Mouse (Mus musculus) heart, adult 2 months (tissue): ENCODE measurements around the gene Tapbp.

Source experiments
- CTCF ChIP-seq: fragments of 200-600 bp; IDR thresholded peaks from 2 replicates; pipeline ENCODE4 v1.8.1; 2022; ENCODE audit warnings: antibody characterized with exemption, mild to moderate bottlenecking, moderate library complexity
- EP300 ChIP-seq: fragments of 200-500 bp; IDR thresholded peaks from 2 replicates; pipeline ENCODE4 v1.6.1; 2011; ENCODE audit warnings: low read depth, low read length, control low read depth; ENCODE audit not compliant: insufficient read depth
- POLR2A ChIP-seq: fragments of 200-500 bp; IDR thresholded peaks from 2 replicates; pipeline ENCODE4 v1.6.1; 2011; ENCODE audit warnings: mild to moderate bottlenecking, low read depth, low read length, control low read depth; ENCODE audit not compliant: insufficient read depth

DNA sequence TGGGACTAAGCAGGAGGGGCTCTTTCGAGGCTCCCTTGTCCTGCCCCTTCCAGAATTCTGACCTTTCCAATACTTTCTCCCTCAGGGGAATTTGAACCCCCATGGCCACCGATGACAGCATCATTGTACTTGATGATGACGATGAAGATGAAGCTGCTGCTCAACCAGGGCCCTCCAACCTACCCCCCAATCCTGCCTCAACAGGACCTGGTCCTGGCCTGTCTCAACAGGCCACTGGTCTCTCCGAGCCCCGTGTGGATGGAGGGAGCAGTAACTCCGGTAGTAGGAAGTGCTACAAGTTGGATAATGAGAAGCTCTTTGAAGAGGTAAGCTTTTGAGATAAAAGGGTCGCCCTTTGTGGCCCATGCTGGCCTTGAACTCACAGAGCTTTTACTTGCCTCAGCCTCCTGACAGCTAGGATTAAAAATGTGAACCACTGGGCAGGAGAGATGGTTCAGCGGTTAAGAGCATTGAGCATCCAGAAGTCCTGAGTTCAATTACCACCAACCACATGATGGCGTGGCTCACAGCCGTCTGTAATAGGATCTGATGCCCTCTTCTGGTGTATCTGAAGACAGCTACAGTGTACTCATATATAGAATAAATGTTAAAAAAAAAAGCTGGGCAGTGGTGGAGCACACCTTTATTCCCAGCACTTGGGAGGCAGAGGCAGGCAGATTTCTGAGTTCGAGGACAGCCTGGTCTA, 5.2 kb upstream of the Tapbp start:
- TF ChIP-seq POLR2A (no peak), CTCF (peak; percentile 18; the same call in 1 of the 2 replicates), EP300 (no peak)
